Mouse (Mus musculus): ENCODE measurements around the gene Pmp22.

- no peak for TF ChIP-seq GATA1 (IDR thresholded peaks at IDR 0.05; ENCODE audit: borderline replicate concordance, low read length)
- TF ChIP-seq CTCF (IDR thresholded peaks at IDR 0.05; ENCODE audit: low read depth, low read length): no peak
- no peak for TF ChIP-seq POLR2AphosphoS5 (IDR thresholded peaks at IDR 0.05; ENCODE audit: insufficient replicate concordance, low read depth, low read length)
Observed at GRCm38 (mm10) chr11:63148276-63148675, 19.5 kb downstream of the Pmp22 start.

Measured in G1E (cell line).